Mouse (Mus musculus) forebrain, postnatal 0 days (tissue): ENCODE results near the gene Ppp1r2. TPM values are rescaled to one million over a fixed set of nuclear protein-coding genes. Genes with fewer than 3 reads are reported as not detected.

Experiments
- ATAC-seq: fragments of 200-750 bp; cut with Nextera tagmentation; 2 replicates; pipeline ENCODE4 v1.8.0; 2017; ENCODE audit warnings: mild to moderate bottlenecking, moderate library complexity
- DNase-seq: peaks from one replicate; pipeline ENCODE4 v3.0.0-alpha.2; 2015
- H3K27ac ChIP-seq: fragments of 300-500 bp; sonication (generic); 2 replicates; pipeline ENCODE4 v1.5.1; 2014; ENCODE audit warnings: low read depth, mild to moderate bottlenecking, antibody characterized with exemption, low read length, moderate library complexity, mixed read lengths
- H3K27me3 ChIP-seq: fragments of 300-500 bp; sonication (generic); 2 replicates; pipeline ENCODE4 v1.6.1; 2014; ENCODE audit warnings: mild to moderate bottlenecking, low read length, mixed read lengths; ENCODE audit not compliant: insufficient read depth
- H3K36me3 ChIP-seq: fragments of 300-500 bp; sonication (generic); 2 replicates; pipeline ENCODE4 v1.6.1; 2014; ENCODE audit warnings: mild to moderate bottlenecking, moderate library complexity; ENCODE audit not compliant: insufficient read depth
- H3K4me1 ChIP-seq: fragments of 300-500 bp; sonication (generic); 2 replicates; pipeline ENCODE4 v1.6.1; 2014; ENCODE audit warnings: antibody characterized with exemption; ENCODE audit not compliant: insufficient read depth
- H3K4me2 ChIP-seq: fragments of 300-500 bp; sonication (generic); 2 replicates; pipeline ENCODE4 v1.6.1; 2014; ENCODE audit warnings: low read depth, mild to moderate bottlenecking, moderate library complexity
- H3K4me3 ChIP-seq: fragments of 300-500 bp; sonication (generic); 2 replicates; pipeline ENCODE4 v1.5.1; 2014; ENCODE audit warnings: low read depth, low read length, mixed read lengths
- H3K9ac ChIP-seq: fragments of 300-500 bp; sonication (generic); 2 replicates; pipeline ENCODE4 v1.6.1; 2014; ENCODE audit warnings: mild to moderate bottlenecking
- H3K9me3 ChIP-seq: fragments of 300-500 bp; sonication (generic); 2 replicates; pipeline ENCODE4 v1.6.1; 2016; ENCODE audit warnings: low read length
- CTCF ChIP-seq: sonication (generic); IDR thresholded peaks from 2 replicates; pipeline ENCODE4 v1.5.1; 2016; ENCODE audit warnings: antibody characterized with exemption, control low read depth, low read depth
- WGBS: fragments of 180-500 bp; shearing (Covaris S2); extraction: QIAGEN DNeasy Blood & Tissue Kit; methylation state at CpG from one replicate; pipeline ENCODE4 v1.1.7; 2014; 5-methylcytosine and 5-hydroxymethylcytosine counted together
- polyA plus RNA-seq: library from polyadenylated mRNA; unstranded; fragments of >200 nt; fragmentation: Nextera tagmentation; extraction: Ambion mirVana; gene quantifications from 2 replicates; pipeline ENCODE4 v1.2.1, GENCODE M21; 2015
- total RNA-seq: library from RNA; depleted of rRNA; stranded (reverse); fragments of >200 nt; gene quantifications from 2 replicates; pipeline ENCODE4 v1.2.3, GENCODE M21; 2014

The Ppp1r2 gene
- total and polyA plus RNA-seq, 2 experiments from 2014 or later: 75.5 to 101 TPM

- Histone ChIP-seq H3K9me3 (no peaks in the 10 kb centered on the region), H3K4me1 (no peaks in the 10 kb centered on the region), H3K4me3 (no peak overlapping the region), H3K36me3 (no peaks in the 10 kb centered on the region), H3K4me2 (no peak overlapping the region), H3K9ac (no peak overlapping the region), H3K27ac (no peak overlapping the region), H3K27me3 (no peaks in the 10 kb centered on the region)
- TF ChIP-seq CTCF: no peak
- DNase-seq (no peak), ATAC-seq (no peak; the same call in 1 of the 2 replicates)
- 27% methylated on average over 7 of the region's 7 CpGs for WGBS
These were observed 25.4 kb upstream of the Ppp1r2 start for GRCm38 (mm10) chr16:31300467-31300866.

GRCm38 (mm10) chr16:31299960-31300353 lies 24.9 kb upstream of the Ppp1r2 start:
- peak overlapping the region; percentile 9; the same call in 1 of the 2 replicates for H3K27ac ChIP-seq
- no peaks in the 10 kb centered on the region for H3K9me3 ChIP-seq
- WGBS: 32% methylated on average over 3 of the region's 3 CpGs
- no peak overlapping the region for H3K4me3 ChIP-seq
- ATAC-seq (no peak; the same call in 1 of the 2 replicates), DNase-seq (no peak)
- no peaks in the 10 kb centered on the region for H3K27me3 ChIP-seq
- H3K36me3 ChIP-seq: no peaks in the 10 kb centered on the region
- no peak overlapping the region for H3K9ac ChIP-seq
- TF ChIP-seq CTCF: no peak
- H3K4me1 ChIP-seq: no peaks in the 10 kb centered on the region
- no peak overlapping the region for H3K4me2 ChIP-seq

- Histone ChIP-seq H3K27ac (peak overlapping the region; percentile 9; the same call in 1 of the 2 replicates), H3K4me2 (no peak overlapping the region)
- 51% methylated on average over 11 of the region's 11 CpGs for WGBS
These were observed 24.3 kb upstream of the Ppp1r2 start for GRCm38 (mm10) chr16:31299164-31299959.

GRCm38 (mm10) chr16:31297113-31297512 lies 22.0 kb upstream of the Ppp1r2 start:
- H3K4me3 ChIP-seq: no peak overlapping the region

More at GRCm38 (mm10) chr16:31299164-31299959, 24.3 kb upstream of the Ppp1r2 start:
- no peaks in the 10 kb centered on the region for H3K9me3 ChIP-seq
- H3K9ac ChIP-seq: no peak overlapping the region
- no peaks in the 10 kb centered on the region for H3K4me1 ChIP-seq
- no peak overlapping the region for H3K4me3 ChIP-seq
- no peak for TF ChIP-seq CTCF
- peak; percentile 73 for ATAC-seq
- no peaks in the 10 kb centered on the region for H3K36me3 ChIP-seq
- H3K27me3 ChIP-seq: no peaks in the 10 kb centered on the region
- DNase-seq: no peak

GRCm38 (mm10) chr16:31293761-31294160 lies 18.7 kb upstream of the Ppp1r2 start:
- Histone ChIP-seq H3K36me3 (no peaks in the 10 kb centered on the region), H3K27ac (no peak overlapping the region), H3K4me3 (no peak overlapping the region), H3K4me2 (no peak overlapping the region), H3K4me1 (peaks cover 4% of the 10 kb centered on the region), H3K9ac (no peak overlapping the region), H3K9me3 (no peaks in the 10 kb centered on the region), H3K27me3 (no peaks in the 10 kb centered on the region)
- DNase-seq (no peak), ATAC-seq (no peak)
- no peak for TF ChIP-seq CTCF
- 74% methylated on average over 4 of the region's 4 CpGs for WGBS

More at GRCm38 (mm10) chr16:31297113-31297512, 22.0 kb upstream of the Ppp1r2 start:
- DNase-seq (no peak), ATAC-seq (no peak)
- H3K27me3 ChIP-seq: no peaks in the 10 kb centered on the region
- H3K27ac ChIP-seq: no peak overlapping the region
- no peak overlapping the region for H3K4me2 ChIP-seq
- H3K9ac ChIP-seq: no peak overlapping the region
- no peaks in the 10 kb centered on the region for H3K4me1 ChIP-seq
- TF ChIP-seq CTCF: no peak
- no peaks in the 10 kb centered on the region for H3K36me3 ChIP-seq
- WGBS: 94% methylated on average over 7 of the region's 7 CpGs
- no peaks in the 10 kb centered on the region for H3K9me3 ChIP-seq

GRCm38 (mm10) chr16:31290751-31291365 lies 15.8 kb upstream of the Ppp1r2 start:
- DNase-seq: no peak
- no peaks in the 10 kb centered on the region for H3K27me3 ChIP-seq
- H3K4me1 ChIP-seq: peaks cover 4% of the 10 kb centered on the region
- no peak overlapping the region for H3K4me3 ChIP-seq
- H3K4me2 ChIP-seq: no peak overlapping the region
- 74% methylated on average over 7 of the region's 7 CpGs for WGBS
- H3K9ac ChIP-seq: no peak overlapping the region
- ATAC-seq: no peak
- H3K9me3 ChIP-seq: no peaks in the 10 kb centered on the region
- no peak for TF ChIP-seq CTCF
- H3K36me3 ChIP-seq: no peaks in the 10 kb centered on the region
- H3K27ac ChIP-seq: 0 out of 2 replicates have a peak overlapping the region, but pooled peaks have one; percentile 9

GRCm38 (mm10) chr16:31290281-31290680 lies 15.2 kb upstream of the Ppp1r2 start:
- 49% methylated on average over 10 of the region's 10 CpGs for WGBS
- DNase-seq (peak; percentile 70), ATAC-seq (peak; percentile 42)
- H3K4me1 ChIP-seq: peaks cover 4% of the 10 kb centered on the region
- no peaks in the 10 kb centered on the region for H3K27me3 ChIP-seq
- H3K9me3 ChIP-seq: no peaks in the 10 kb centered on the region
- no peak for TF ChIP-seq CTCF
- H3K4me2 ChIP-seq: no peak overlapping the region
- no peak overlapping the region for H3K9ac ChIP-seq
- no peaks in the 10 kb centered on the region for H3K36me3 ChIP-seq
- H3K4me3 ChIP-seq: no peak overlapping the region
- H3K27ac ChIP-seq: 0 out of 2 replicates have a peak overlapping the region, but pooled peaks have one; percentile 9
